ENCODE assay signal across 14 mouse cellular contexts in the genomic region with DNA sequence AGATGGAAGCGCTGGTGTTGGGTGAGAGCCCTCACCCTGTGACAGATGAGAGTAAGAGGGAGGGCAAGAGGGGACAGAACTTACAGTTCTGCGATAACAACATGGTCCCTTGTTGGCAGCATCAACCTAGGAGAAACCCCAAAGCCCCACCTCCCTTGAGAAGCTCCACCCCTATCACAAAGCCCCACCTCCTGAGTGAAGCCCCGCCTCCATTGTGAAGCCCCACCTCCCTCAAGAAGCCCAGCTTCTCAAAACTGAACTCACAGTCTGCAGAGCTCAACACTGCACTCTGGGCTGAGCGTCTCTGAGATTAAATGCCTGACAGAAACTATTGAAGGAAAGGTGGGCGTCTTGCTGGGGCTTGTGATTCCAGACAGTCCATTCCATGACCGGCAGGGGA.
"Had no signal": no experiment of that assay in that cellular context is flagged by ENCODE, and none has a peak within 500 bp of the region (broad histone marks: within the 10 kb centered on the region; RNA-seq: fewer than 3 reads in every experiment).

No protein-coding gene starts in this region.

- H3K9ac ChIP-seq: liver, embryonic 15.5 days; neural tube, embryonic 12.5 days had no signal

- H3K4me1 ChIP-seq: liver, embryonic 15.5 days had no signal

- H3K27ac ChIP-seq: left cerebral cortex, adult 2 months; limb, embryonic 10.5 days; liver, embryonic 15.5 days; neural tube, embryonic 12.5 days; stomach, postnatal 0 days had no signal

- DNase-seq: kidney, adult 9 months; kidney, postnatal 14 days; lung, adult 2 months; lung, postnatal 36 days; right cerebral cortex, postnatal 25 days; thymus, postnatal 14 days had no signal

- ATAC-seq: intestine, postnatal 0 days; lung, postnatal 0 days had no signal

- H3K4me2 ChIP-seq: liver, embryonic 11.5 days; liver, embryonic 15.5 days; neural tube, embryonic 12.5 days had no signal

- H3K4me3 ChIP-seq: left cerebral cortex, adult 2 months; limb, embryonic 10.5 days; liver, embryonic 15.5 days; neural tube, embryonic 12.5 days had no signal

- H3K36me3 ChIP-seq: limb, embryonic 10.5 days; liver, embryonic 15.5 days; neural tube, embryonic 12.5 days had no signal

- H3K27me3 ChIP-seq: liver, embryonic 15.5 days had no signal

- H3K9me3 ChIP-seq: limb, embryonic 10.5 days; liver, embryonic 15.5 days; neural tube, embryonic 12.5 days had no signal
